Mouse (Mus musculus): ENCODE results near the gene Nkapl. TPM values are rescaled to one million over a fixed set of nuclear protein-coding genes. Genes with fewer than 3 reads are reported as not detected.

The Nkapl gene
- polyA plus RNA-seq, 1 experiment from 2014 or later, result 2.0 TPM

DNA sequence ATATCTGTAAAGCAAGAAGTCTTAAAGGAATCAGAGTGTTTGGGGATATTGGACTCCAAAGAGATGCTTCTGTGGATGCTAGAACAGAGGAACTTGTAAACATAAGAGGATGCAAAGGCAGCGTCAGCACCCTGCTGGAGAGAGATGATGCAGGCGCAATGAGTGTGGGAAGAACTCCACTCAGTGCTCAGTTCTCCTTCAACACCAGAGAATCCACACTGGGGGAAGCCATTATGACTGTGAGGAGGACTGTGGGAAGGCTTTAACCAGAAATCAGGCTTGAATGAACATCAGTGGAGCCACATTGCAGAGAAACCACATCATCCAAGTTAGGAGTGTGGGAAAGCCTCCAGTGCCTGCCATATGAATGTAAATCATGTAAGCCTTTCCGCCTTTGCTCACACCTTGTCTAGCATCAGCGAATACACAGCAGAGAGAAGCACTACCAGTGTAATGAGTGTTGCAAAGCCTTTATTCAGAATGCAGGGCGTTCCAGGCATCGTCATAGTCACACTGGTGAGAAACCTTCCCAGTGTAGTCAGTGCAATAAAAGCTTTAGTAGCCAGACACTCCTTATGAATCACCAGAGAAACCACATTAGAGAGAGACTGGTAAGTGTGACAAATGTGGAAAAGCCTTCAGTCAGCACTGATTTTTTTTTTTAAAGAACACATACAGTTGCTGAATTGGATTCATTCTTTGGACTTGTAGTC is 50.9 kb downstream of the Nkapl start:
- Histone ChIP-seq H3K27me3 (ENCODE audit: control insufficient read depth, insufficient read depth, low read length) (no peaks in the 10 kb centered on the region), H3K9me3 (replicated peaks; ENCODE audit: control insufficient read depth, low read length) (no peaks in the 10 kb centered on the region), H3K9ac (ENCODE audit: low read depth, low read length) (no peak overlapping the region), H3K4me1 (ENCODE audit: control insufficient read depth, insufficient read depth, low read length) (peaks cover 16% of the 10 kb centered on the region), H3K4me3 (ENCODE audit: low read depth, low read length) (no peak overlapping the region), H3K4me2 (no peak overlapping the region), H3K27ac (ENCODE audit: low read depth, low read length) (no peak overlapping the region), H3K36me3 (ENCODE audit: control insufficient read depth, insufficient read depth, low read length) (no peaks in the 10 kb centered on the region)
- ATAC-seq (replicated peaks; ENCODE audit: insufficient number of reproducible peaks, low FRiP score, low TSS enrichment), result no peak
- WGBS (ENCODE audit: insufficient replicate concordance), result 81% methylated on average over 6 of the region's 6 CpGs

MicroRNAs encoded within 50 kb of the gene (microRNA counts, 519-probe panel; counts per million panel counts)
- 32.2 counts per million for microRNA mmu-miR-1896

Small RNAs within 50 kb of the gene (microRNA-seq; reads per million reads assigned to microRNA genes)
- gene Mir1896 (ENCODE audit: borderline number of aligned reads), result not detected

Other genes with a start within 250 kb of the Nkapl start
- not detected in 2 replicates for gene Gpx5, start 175.8 kb downstream of the Nkapl start, polyA plus RNA-seq (2014; fragmentation: Nextera tagmentation; extraction: Ambion mirVana)
- not detected in 2 replicates for gene Gpx6, start 156.4 kb downstream of the Nkapl start, polyA plus RNA-seq (2014; fragmentation: Nextera tagmentation; extraction: Ambion mirVana)
- not detected in 2 replicates for gene Olfr1367, start 121.6 kb downstream of the Nkapl start, polyA plus RNA-seq (2014; fragmentation: Nextera tagmentation; extraction: Ambion mirVana)
- 9.3 and 9.9 TPM in 2 replicates for gene Zscan12, start 105.7 kb downstream of the Nkapl start, polyA plus RNA-seq (2014; fragmentation: Nextera tagmentation; extraction: Ambion mirVana)
- 69.5 and 71.3 TPM in 2 replicates for gene Zkscan3, start 65.8 kb downstream of the Nkapl start, polyA plus RNA-seq (2014; fragmentation: Nextera tagmentation; extraction: Ambion mirVana)
- 2.3 and 3.6 TPM in 2 replicates for gene Pgbd1, start 27.5 kb downstream of the Nkapl start, polyA plus RNA-seq (2014; fragmentation: Nextera tagmentation; extraction: Ambion mirVana)
- 20.3 and 26.7 TPM in 2 replicates for gene Zscan26, start 14.8 kb downstream of the Nkapl start, polyA plus RNA-seq (2014; fragmentation: Nextera tagmentation; extraction: Ambion mirVana)
- gene Zkscan4, start 10.4 kb upstream of the Nkapl start, polyA plus RNA-seq (2014; fragmentation: Nextera tagmentation; extraction: Ambion mirVana), result 1.2 and 1.8 TPM in 2 replicates
- not detected in 2 replicates for gene Gm10065, start 10.9 kb upstream of the Nkapl start, polyA plus RNA-seq (2014; fragmentation: Nextera tagmentation; extraction: Ambion mirVana)
- gene AK157302, start 26.7 kb upstream of the Nkapl start, polyA plus RNA-seq (2014; fragmentation: Nextera tagmentation; extraction: Ambion mirVana), result 0.14 and 0.46 TPM in 2 replicates
- gene Gm11273, start 32.9 kb upstream of the Nkapl start, polyA plus RNA-seq (2014; fragmentation: Nextera tagmentation; extraction: Ambion mirVana), result 7.4 and 8.5 TPM in 2 replicates
- gene Zkscan8, start 62.6 kb upstream of the Nkapl start, polyA plus RNA-seq (2014; fragmentation: Nextera tagmentation; extraction: Ambion mirVana), result 6.4 and 6.5 TPM in 2 replicates
- 0.14 and 0.15 TPM in 2 replicates for gene Olfr1366, start 74.3 kb upstream of the Nkapl start, polyA plus RNA-seq (2014; fragmentation: Nextera tagmentation; extraction: Ambion mirVana)
- not detected in 2 replicates for gene Olfr1535, start 91.4 kb upstream of the Nkapl start, polyA plus RNA-seq (2014; fragmentation: Nextera tagmentation; extraction: Ambion mirVana)
- gene Olfr1364, start 113.2 kb upstream of the Nkapl start, polyA plus RNA-seq (2014; fragmentation: Nextera tagmentation; extraction: Ambion mirVana), result not detected in 2 replicates
- gene Olfr1362, start 145.5 kb upstream of the Nkapl start, polyA plus RNA-seq (2014; fragmentation: Nextera tagmentation; extraction: Ambion mirVana), result not detected in 2 replicates
- not detected in 2 replicates for gene Olfr11, start 174.0 kb upstream of the Nkapl start, polyA plus RNA-seq (2014; fragmentation: Nextera tagmentation; extraction: Ambion mirVana)
- gene Olfr1361, start 194.9 kb upstream of the Nkapl start, polyA plus RNA-seq (2014; fragmentation: Nextera tagmentation; extraction: Ambion mirVana), result not detected in 2 replicates
- not detected in 2 replicates for gene Olfr1360, start 208.9 kb upstream of the Nkapl start, polyA plus RNA-seq (2014; fragmentation: Nextera tagmentation; extraction: Ambion mirVana)
- not detected in 2 replicates for gene Olfr1359, start 229.6 kb upstream of the Nkapl start, polyA plus RNA-seq (2014; fragmentation: Nextera tagmentation; extraction: Ambion mirVana)
- gene Hist1h2bl, start 247.6 kb upstream of the Nkapl start, polyA plus RNA-seq (2014; fragmentation: Nextera tagmentation; extraction: Ambion mirVana), result not detected in 2 replicates
- gene Hist1h2ai, start 247.9 kb upstream of the Nkapl start, polyA plus RNA-seq (2014; fragmentation: Nextera tagmentation; extraction: Ambion mirVana), result 6.5 and 8.4 TPM in 2 replicates
- 4.4 TPM in 1 of 2 replicates, not detected in the other for gene Hist1h3h, start 249.2 kb upstream of the Nkapl start, polyA plus RNA-seq (2014; fragmentation: Nextera tagmentation; extraction: Ambion mirVana)